Mouse (Mus musculus) hindlimb bud, embryonic 11.5 days (tissue): ENCODE data around the gene BC029722.
A peak's percentile ranks its signal among the peaks of the same experiment; 100 is the strongest.

Source experiments
- DNase-seq: peaks from one replicate; pipeline ENCODE4 v3.0.0-alpha.2; 2012; ENCODE audit warnings: low read depth, low spot score; ENCODE audit errors: extremely low spot score

Gene BC029722

GRCm38 (mm10) chr2:155819449-155820251, 424 bp upstream of the BC029722 start:
- DNase-seq = no peak

DNA sequence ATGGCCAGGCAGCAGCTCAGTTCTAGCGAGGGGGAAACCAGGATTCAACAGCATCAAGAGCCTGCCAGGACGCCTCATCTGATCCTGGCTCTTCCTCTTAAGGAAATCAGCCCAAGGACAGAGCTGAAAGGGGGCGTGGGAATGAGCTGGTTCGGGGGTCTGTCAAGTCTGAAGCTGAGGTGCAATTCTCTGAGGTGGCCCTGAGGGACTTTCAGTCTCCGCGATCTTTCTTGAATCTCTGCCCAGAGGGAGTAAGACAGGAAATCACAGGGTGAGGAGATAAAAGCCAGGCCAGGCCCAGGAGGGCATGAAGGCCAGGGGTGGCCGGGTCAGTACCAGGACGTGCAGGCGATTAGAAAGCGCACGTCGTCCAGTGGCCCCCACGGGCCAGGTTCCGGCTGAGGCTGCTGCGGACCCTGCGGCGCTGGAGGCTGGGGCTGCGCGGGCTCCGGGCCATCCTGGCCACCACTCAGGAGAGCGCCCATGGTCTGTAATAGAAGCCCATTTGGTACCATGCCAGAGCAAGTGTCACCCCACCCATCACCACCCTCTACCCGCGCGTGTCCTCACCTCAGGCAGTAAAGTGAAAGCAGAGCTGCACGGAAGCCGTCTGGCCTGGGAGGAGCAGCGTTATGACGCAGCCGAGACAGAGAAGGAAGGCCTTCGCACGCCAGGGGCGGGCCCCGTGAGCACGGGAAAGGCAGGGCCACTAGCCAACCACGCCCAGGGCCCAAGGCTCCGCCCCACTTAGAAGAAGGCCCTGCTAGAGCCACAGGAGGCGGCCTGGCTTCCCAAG, 432 bp downstream of the BC029722 start:
- DNase-seq = peak; percentile 47

- DNase-seq = no peak
Measured at GRCm38 (mm10) chr2:155817301-155818245, 1.7 kb downstream of the BC029722 start.

DNA sequence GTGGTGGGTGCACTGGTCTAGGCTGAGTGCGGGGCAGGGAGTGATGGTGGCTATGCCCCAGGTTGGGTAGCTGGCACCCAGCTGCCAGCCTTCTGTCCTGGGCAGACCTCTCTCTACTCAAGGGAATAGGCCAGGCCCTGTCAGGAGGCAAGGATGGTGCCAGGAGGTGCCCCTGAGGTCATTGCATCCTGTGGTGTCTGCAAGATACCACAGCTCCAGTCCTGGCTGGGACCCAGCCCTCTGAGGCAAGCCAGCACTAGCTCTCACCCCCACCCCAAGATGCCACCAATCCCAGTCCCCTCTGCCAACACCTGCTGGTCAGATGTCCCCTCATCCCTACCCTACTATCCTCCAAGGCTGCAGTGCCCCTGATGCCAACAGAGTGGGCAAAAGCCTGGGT, 3.0 kb downstream of the BC029722 start:
- no peak for DNase-seq

DNA sequence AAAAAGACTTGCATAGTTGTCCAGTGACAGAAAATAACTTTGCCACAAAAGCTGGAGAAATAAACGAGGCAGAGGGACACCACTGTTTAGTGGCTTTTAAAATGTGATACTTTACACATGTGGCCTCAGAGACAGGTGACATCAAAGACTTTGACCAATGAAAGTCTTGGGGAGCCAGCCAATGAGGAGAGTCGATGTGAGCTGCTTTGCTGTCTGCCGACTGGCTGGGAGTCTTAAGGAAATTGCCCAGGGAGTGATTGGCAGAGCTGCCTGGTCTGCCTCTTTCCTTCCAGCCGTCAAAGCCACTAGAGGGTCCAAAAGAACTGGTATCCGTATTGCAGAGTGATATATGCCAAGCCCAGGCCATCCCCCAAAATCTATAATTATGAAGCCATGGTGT, 4.4 kb downstream of the BC029722 start:
- no peak for DNase-seq

GRCm38 (mm10) chr2:155812637-155813036, 6.6 kb downstream of the BC029722 start:
- DNase-seq = no peak

DNA sequence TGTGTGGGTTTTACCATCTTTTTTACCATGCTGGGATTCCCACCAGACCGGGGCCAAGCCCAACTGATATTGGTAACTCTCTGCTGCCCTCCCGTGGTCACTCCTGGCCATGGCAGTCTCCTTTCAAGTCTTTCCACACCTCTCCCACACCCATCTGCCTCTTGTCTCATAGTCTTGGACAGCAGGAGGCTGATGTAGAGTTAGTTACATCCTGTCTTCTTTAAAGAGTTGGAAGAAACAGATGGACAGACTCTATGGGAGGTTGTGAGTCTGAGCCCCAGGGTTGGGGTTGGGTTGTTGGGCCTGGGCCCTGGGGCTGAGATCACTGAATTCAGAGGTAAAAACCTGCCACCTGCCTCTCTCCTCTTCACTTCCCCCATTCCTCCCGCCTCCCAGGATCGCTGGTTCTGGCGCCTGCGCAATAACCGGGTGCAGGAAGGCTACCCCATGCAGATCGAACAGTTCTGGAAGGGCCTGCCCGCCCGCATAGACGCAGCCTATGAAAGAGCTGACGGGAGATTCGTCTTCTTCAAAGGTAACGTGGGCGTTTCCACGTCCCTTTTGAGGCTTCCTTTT, 7.3 kb downstream of the BC029722 start:
- DNase-seq = peak; percentile 57

DNA sequence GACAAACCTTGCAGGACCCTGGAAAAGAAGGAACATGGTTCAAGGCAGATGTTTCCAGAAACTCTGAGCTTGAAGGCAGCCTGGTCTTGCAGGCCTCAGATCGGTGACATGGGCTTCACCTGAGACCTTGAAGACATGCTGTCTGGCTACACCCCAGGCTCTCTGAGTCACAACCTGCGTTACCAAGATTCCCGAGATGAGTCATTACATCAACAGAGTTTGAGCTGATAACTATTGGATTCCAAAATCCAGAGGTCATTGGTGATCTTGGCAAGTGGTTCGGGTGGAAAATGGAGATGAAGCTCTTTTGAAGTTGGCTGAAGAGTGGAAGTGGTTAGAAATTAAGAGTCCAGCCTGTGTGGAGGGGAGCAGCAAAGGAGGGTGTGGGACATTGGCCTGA, 9.6 kb downstream of the BC029722 start:
- DNase-seq = no peak

- no peak for DNase-seq
Measured at GRCm38 (mm10) chr2:155807408-155807807, 11.8 kb downstream of the BC029722 start.

DNA sequence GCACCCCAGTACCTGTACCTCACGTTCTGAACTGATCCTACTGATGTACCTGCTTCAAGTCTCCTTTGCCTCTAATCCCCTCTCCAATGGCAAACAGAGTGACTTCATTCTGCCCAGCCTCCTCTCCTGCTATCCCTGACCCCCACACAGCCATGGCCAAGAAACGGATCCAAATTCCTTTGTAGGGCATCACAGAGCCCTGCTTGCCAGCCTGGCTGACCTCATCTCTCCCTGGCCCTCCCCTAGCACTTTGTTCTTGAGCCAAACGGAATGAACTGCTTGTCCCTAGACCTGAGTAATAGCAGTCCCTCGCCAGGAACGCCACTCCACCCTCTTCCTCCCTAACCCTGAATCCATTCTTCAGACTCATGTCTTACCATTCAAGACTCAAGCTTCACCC, 12.7 kb downstream of the BC029722 start:
- DNase-seq = no peak

DNA sequence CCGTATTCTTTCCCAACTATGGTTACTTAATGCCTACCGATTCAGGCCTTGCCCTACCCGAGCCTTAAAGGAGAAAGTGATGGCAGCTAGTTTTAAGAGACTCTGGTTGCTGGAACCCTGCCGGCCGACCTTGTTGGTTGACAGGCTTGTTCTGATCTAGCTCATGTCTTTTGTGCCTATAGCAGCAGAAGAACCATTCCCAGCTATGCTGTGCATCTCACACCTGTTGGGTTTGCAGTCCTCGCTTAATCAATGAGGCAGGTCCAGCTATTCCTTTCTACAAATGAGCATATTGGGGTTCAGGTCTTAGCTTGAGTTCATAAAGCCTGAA, 13.3 kb downstream of the BC029722 start:
- no peak for DNase-seq

GRCm38 (mm10) chr2:155805231-155805924, 13.8 kb downstream of the BC029722 start:
- DNase-seq = no peak

GRCm38 (mm10) chr2:155804053-155804452, 15.2 kb downstream of the BC029722 start:
- no peak for DNase-seq

- no peak for DNase-seq
Measured at GRCm38 (mm10) chr2:155802761-155803160, 16.5 kb downstream of the BC029722 start.

GRCm38 (mm10) chr2:155798613-155799012, 20.6 kb downstream of the BC029722 start:
- DNase-seq = no peak

DNA sequence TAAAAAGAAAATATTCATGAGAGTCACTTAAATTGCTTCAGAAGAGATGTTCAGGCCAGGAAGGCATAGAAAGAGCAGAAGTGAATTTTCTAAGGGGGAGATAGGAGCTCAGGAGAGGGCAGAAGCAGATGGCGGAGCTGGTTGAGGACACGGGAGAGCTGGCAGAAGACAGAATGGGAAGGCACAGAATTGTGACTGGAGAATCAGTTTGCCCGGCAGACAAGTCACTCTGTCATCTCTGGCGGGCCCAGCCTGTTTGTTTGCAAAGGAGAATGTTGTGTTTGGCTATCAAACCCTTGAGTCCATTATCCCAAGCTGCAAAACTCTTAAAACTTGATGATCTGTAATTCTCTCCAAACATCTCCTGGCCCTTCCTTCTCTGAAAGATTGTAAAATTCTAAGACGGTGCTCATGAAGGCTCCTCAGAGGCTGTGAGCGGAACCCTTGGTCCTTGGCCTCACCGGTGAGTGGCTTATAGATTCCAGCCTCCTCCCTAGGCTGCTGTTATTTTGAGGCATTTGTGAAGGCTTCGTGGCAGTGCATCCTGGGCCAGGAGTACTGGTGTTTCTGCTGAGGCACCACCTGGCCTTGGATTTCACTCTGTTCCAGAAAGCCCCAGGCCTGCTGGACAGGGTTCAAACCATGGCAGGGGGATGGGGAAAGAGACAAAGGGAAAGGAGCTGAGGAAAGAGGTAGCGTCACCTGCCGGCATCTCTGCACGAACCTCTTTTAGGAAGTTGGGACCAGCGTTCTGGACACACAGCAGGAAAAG, 24.4 kb downstream of the BC029722 start:
- no peak for DNase-seq

- no peak for DNase-seq
Measured at GRCm38 (mm10) chr2:155792899-155793298, 26.3 kb downstream of the BC029722 start.

- DNase-seq = no peak
Measured at GRCm38 (mm10) chr2:155787949-155788931, 31.0 kb downstream of the BC029722 start.
